Mouse (Mus musculus) inflammation-experienced regulatory T-cells, adult 6 months (primary cell): ENCODE measurements around the gene Il27. TPM values are rescaled to one million over a fixed set of nuclear protein-coding genes. Genes with fewer than 3 reads are reported as not detected.

Experiments used
- ATAC-seq: one replicate; pipeline ENCODE4 v1.8.0; 2017
- polyA plus RNA-seq, 3 experiments: library from polyadenylated mRNA; unstranded; fragments of 100-300 nt; shearing (Covaris generic); gene quantifications; one replicate each; pipeline ENCODE4 v1.2.1; 2017

Gene Il27
- not detected for polyA plus RNA-seq

- no peak for ATAC-seq
These were observed at the start of gene Il27 for GRCm38 (mm10) chr7:126594862-126595561. Gene Il27, minus strand, starts transcription at chr7:126594941.

- no peak for ATAC-seq
These were observed 49.6 kb upstream of the Il27 start for GRCm38 (mm10) chr7:126644345-126644744.

GRCm38 (mm10) chr7:126643244-126643617 is 48.5 kb upstream of the Il27 start:
- peak; percentile 14 for ATAC-seq

- ATAC-seq = no peak
These were observed 48.0 kb upstream of the Il27 start for GRCm38 (mm10) chr7:126642545-126643243.

GRCm38 (mm10) chr7:126636733-126637520 is 42.2 kb upstream of the Il27 start:
- ATAC-seq = peak; percentile 41

GRCm38 (mm10) chr7:126635375-126635774 is 40.6 kb upstream of the Il27 start:
- no peak for ATAC-seq

DNA sequence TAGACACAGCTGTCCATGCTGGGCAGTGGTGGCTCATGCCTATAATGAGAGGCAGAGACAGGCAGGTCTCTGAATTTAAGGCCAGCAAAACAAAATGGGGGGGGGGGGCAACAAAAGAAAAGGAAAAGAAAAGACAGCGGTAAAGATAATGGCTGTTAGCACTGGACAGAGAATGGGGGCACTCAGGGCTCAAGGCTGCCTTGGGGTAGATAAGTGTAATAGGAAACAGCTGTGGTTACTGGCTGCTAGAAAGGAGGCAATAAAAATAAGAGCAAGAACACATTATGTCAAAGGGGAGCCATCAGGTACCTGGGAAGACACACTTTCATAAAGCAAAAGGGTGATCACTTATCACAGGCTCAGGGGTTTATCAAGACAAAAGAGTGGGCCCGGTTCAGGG is 37.7 kb upstream of the Il27 start:
- ATAC-seq = no peak

- ATAC-seq = no peak
These were observed 36.2 kb upstream of the Il27 start, which contains the start of gene Nupr1 for GRCm38 (mm10) chr7:126630824-126631518. Gene Nupr1, minus strand, starts transcription at chr7:126630861.

GRCm38 (mm10) chr7:126629915-126630314 is 35.2 kb upstream of the Il27 start:
- ATAC-seq = no peak

DNA sequence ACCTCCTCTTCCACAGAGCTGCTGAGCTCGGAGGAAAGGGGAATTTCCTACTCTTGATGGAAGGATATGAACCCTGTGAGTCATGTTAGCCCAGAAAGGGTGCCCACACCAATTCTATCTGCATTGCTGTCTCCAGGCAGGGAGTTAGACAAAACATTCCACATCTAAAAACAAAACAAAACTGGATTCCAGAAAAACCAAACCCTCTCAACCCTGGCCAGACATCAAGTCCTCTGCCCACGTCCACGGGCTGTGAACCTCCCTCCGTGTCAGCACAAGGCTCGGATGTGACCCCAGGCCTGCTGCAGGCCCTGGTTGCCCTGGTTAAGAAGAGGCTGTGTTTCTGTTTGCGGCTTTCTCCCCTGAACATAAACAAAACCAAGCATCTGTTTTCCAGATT is 33.4 kb upstream of the Il27 start:
- no peak for ATAC-seq

- ATAC-seq = no peak
These were observed 31.3 kb upstream of the Il27 start for GRCm38 (mm10) chr7:126625807-126626600.

GRCm38 (mm10) chr7:126625369-126625768 is 30.6 kb upstream of the Il27 start:
- ATAC-seq = no peak

GRCm38 (mm10) chr7:126624774-126625173 is 30.0 kb upstream of the Il27 start:
- no peak for ATAC-seq

GRCm38 (mm10) chr7:126623381-126623780 is 28.6 kb upstream of the Il27 start:
- no peak for ATAC-seq

GRCm38 (mm10) chr7:126621452-126622359 is 27.0 kb upstream of the Il27 start:
- no peak for ATAC-seq

- ATAC-seq = peak; percentile 82
These were observed 25.0 kb upstream of the Il27 start for GRCm38 (mm10) chr7:126619559-126620275.

- ATAC-seq = no peak
These were observed 22.0 kb upstream of the Il27 start for GRCm38 (mm10) chr7:126616707-126617106.

DNA sequence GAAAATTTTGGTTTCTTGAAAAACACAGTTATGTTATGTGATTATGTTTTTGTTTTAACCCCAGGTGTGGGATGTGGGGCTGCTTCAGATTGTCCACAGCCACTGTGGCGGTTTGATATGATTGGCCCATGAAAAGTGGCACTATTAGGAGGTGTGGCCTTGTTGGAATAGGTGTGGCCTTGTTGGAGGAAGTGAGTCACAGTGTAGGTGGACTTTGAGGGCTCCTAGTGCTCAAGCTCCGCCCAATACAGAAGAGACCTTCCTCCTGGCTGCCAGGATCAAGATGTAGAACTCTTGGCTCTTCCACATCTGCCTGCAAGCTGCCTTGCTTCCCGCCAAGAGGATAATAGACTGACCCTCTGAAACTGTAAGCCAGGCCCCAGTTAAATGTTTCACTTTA is 18.0 kb upstream of the Il27 start:
- no peak for ATAC-seq

DNA sequence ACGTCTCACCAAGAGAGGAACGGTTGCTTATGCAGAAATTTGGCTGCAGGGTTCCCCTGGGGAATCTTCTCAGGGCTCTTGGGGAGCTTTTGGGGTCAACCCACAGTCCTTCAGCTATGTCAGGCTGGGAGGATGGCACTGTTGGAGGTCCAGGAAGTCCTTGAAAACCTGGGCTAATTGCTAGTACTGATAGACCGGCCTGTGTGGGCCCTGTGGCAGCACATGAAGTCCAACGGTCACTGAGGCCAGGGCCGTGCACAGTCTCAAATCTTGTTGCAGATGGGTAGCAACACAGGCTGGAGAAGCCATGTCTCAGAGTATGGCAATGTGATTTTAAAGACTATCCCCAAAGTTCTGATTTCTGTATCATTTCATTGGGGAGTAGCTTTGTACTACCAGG is 13.1 kb upstream of the Il27 start:
- ATAC-seq = no peak

GRCm38 (mm10) chr7:126607064-126607463 is 12.3 kb upstream of the Il27 start:
- no peak for ATAC-seq
